Mouse (Mus musculus) lung, postnatal 10 days (tissue): ENCODE data around the gene Mbtd1.
A peak's percentile ranks its signal among the peaks of the same experiment; 100 is the strongest.
"Not testable (repeated sequence)": the region's sequence is repeated elsewhere in the genome, so short reads cannot be mapped to it uniquely, and the experiment has no call there.

Experiments used
- DNase-seq: peaks from one replicate; pipeline ENCODE4 v3.0.0; 2021

Mbtd1 gene

GRCm38 (mm10) chr11:93885572-93886410 is at the start of gene Mbtd1, which contains the start of gene Utp18:
TSS of gene Mbtd1 (plus strand) at chr11:93885852.
TSS of gene Utp18 (minus strand) at chr11:93885766.
- DNase-seq = peak; percentile 99

GRCm38 (mm10) chr11:93847342-93847741 is 38.3 kb upstream of the Mbtd1 start:
- no peak for DNase-seq

- DNase-seq = no peak
Measured at GRCm38 (mm10) chr11:93852546-93852945, 33.1 kb upstream of the Mbtd1 start.

- DNase-seq = peak; percentile 80
Measured at GRCm38 (mm10) chr11:93856284-93856955, 29.2 kb upstream of the Mbtd1 start.

- no peak for DNase-seq
Measured at GRCm38 (mm10) chr11:93860540-93861172, 25.0 kb upstream of the Mbtd1 start.

- DNase-seq = no peak
Measured at GRCm38 (mm10) chr11:93861193-93861592, 24.5 kb upstream of the Mbtd1 start.

GRCm38 (mm10) chr11:93862045-93862623 is 23.5 kb upstream of the Mbtd1 start:
- no peak for DNase-seq

- no peak for DNase-seq
Measured at GRCm38 (mm10) chr11:93862638-93863037, 23.0 kb upstream of the Mbtd1 start.

GRCm38 (mm10) chr11:93884068-93884467 is 1.6 kb upstream of the Mbtd1 start:
- no peak for DNase-seq

- DNase-seq = peak; percentile 70
Measured at GRCm38 (mm10) chr11:93884901-93885571, 616 bp upstream of the Mbtd1 start.

- peak; percentile 23 for DNase-seq
Measured at GRCm38 (mm10) chr11:93886411-93887079, 893 bp downstream of the Mbtd1 start.

GRCm38 (mm10) chr11:93887080-93887447 is 1.4 kb downstream of the Mbtd1 start:
- DNase-seq = no peak

GRCm38 (mm10) chr11:93897732-93898131 is 12.1 kb downstream of the Mbtd1 start:
- no peak for DNase-seq

GRCm38 (mm10) chr11:93906834-93907233 is 21.2 kb downstream of the Mbtd1 start:
- DNase-seq = no peak

- no peak for DNase-seq
Measured at GRCm38 (mm10) chr11:93907839-93908238, 22.2 kb downstream of the Mbtd1 start.

GRCm38 (mm10) chr11:93908829-93909228 is 23.2 kb downstream of the Mbtd1 start:
- DNase-seq = no peak

GRCm38 (mm10) chr11:93911603-93912002 is 26.0 kb downstream of the Mbtd1 start:
- DNase-seq = no peak

GRCm38 (mm10) chr11:93915019-93915418 is 29.4 kb downstream of the Mbtd1 start:
- DNase-seq = not testable (repeated sequence)

- DNase-seq = no peak
Measured at GRCm38 (mm10) chr11:93929106-93929505, 43.5 kb downstream of the Mbtd1 start.

GRCm38 (mm10) chr11:93940906-93941305 is 55.3 kb downstream of the Mbtd1 start:
- no peak for DNase-seq

- no peak for DNase-seq
Measured at GRCm38 (mm10) chr11:93944986-93945385, 59.3 kb downstream of the Mbtd1 start.
